Mouse (Mus musculus): ENCODE measurements around the gene Ikzf3. TPM values are rescaled to one million over a fixed set of nuclear protein-coding genes. Genes with fewer than 3 reads are reported as not detected.

Ikzf3 gene
- polyA plus RNA-seq, 1 experiment from 2014 or later: 0.07 TPM

GRCm38 (mm10) chr11:98537480-98538034, 8.3 kb downstream of the Ikzf3 start:
- Histone ChIP-seq H3K4me3 (no peak overlapping the region), H3K27me3 (ENCODE audit: insufficient read depth, poor library complexity, severe bottlenecking) (peaks cover 17% of the 10 kb centered on the region), H3K27ac (no peak overlapping the region), H3K4me1 (replicated peaks) (no peaks in the 10 kb centered on the region), H3K9me3 (peaks cover 6% of the 10 kb centered on the region; the same call in 1 of the 2 replicates), H3K36me3 (no peaks in the 10 kb centered on the region)
- DNase-seq (ENCODE audit: low spot score): no peak

GRCm38 (mm10) chr11:98526824-98527461, 18.9 kb downstream of the Ikzf3 start:
- Histone ChIP-seq H3K27ac (no peak overlapping the region), H3K4me3 (no peak overlapping the region), H3K27me3 (ENCODE audit: insufficient read depth, poor library complexity, severe bottlenecking) (peaks cover 6% of the 10 kb centered on the region; the same call in 1 of the 2 replicates), H3K4me1 (replicated peaks) (no peaks in the 10 kb centered on the region), H3K9me3 (no peaks in the 10 kb centered on the region), H3K36me3 (no peaks in the 10 kb centered on the region)
- 77% methylated on average over 10 of the region's 10 CpGs for WGBS
- no peak for DNase-seq (ENCODE audit: low spot score)

GRCm38 (mm10) chr11:98525140-98525539, 20.7 kb downstream of the Ikzf3 start:
- no peaks in the 10 kb centered on the region for H3K4me1 ChIP-seq (replicated peaks)
- H3K36me3 ChIP-seq: no peaks in the 10 kb centered on the region
- H3K9me3 ChIP-seq: no peaks in the 10 kb centered on the region
- H3K27ac ChIP-seq: no peak overlapping the region
- WGBS: 57% methylated on average over 4 of the region's 4 CpGs
- no peak for DNase-seq (ENCODE audit: low spot score)
- H3K27me3 ChIP-seq (ENCODE audit: insufficient read depth, poor library complexity, severe bottlenecking): peaks cover 6% of the 10 kb centered on the region; the same call in 1 of the 2 replicates
- no peak overlapping the region for H3K4me3 ChIP-seq

GRCm38 (mm10) chr11:98520468-98520867, 25.4 kb downstream of the Ikzf3 start:
- no peak for DNase-seq (ENCODE audit: low spot score)
- Histone ChIP-seq H3K27me3 (ENCODE audit: insufficient read depth, poor library complexity, severe bottlenecking) (no peaks in the 10 kb centered on the region; the same call in 1 of the 2 replicates), H3K36me3 (no peaks in the 10 kb centered on the region), H3K4me1 (replicated peaks) (no peaks in the 10 kb centered on the region), H3K9me3 (no peaks in the 10 kb centered on the region), H3K27ac (no peak overlapping the region), H3K4me3 (no peak overlapping the region)
- 55% methylated on average over 10 of the region's 10 CpGs for WGBS

GRCm38 (mm10) chr11:98513356-98513936, 32.4 kb downstream of the Ikzf3 start:
- H3K36me3 ChIP-seq: no peaks in the 10 kb centered on the region
- DNase-seq (ENCODE audit: low spot score): no peak
- 65% methylated on average over 6 of the region's 6 CpGs for WGBS
- H3K27ac ChIP-seq: no peak overlapping the region; the same call in 1 of the 2 replicates
- H3K9me3 ChIP-seq: no peaks in the 10 kb centered on the region
- H3K4me1 ChIP-seq (replicated peaks): peaks cover 8% of the 10 kb centered on the region
- H3K27me3 ChIP-seq (ENCODE audit: insufficient read depth, poor library complexity, severe bottlenecking): no peaks in the 10 kb centered on the region; the same call in 1 of the 2 replicates
- H3K4me3 ChIP-seq: no peak overlapping the region

GRCm38 (mm10) chr11:98512881-98513280, 33.0 kb downstream of the Ikzf3 start:
- no peak for DNase-seq (ENCODE audit: low spot score)
- 92% methylated on average over 13 of the region's 13 CpGs for WGBS
- H3K4me3 ChIP-seq: no peak overlapping the region
- no peak overlapping the region for H3K27ac ChIP-seq
- no peaks in the 10 kb centered on the region for H3K36me3 ChIP-seq
- no peaks in the 10 kb centered on the region for H3K27me3 ChIP-seq (ENCODE audit: insufficient read depth, poor library complexity, severe bottlenecking)
- H3K4me1 ChIP-seq (replicated peaks): peaks cover 8% of the 10 kb centered on the region
- no peaks in the 10 kb centered on the region for H3K9me3 ChIP-seq

GRCm38 (mm10) chr11:98510125-98510524, 35.7 kb downstream of the Ikzf3 start:
- no peaks in the 10 kb centered on the region for H3K9me3 ChIP-seq
- 88% methylated on average over 8 of the region's 8 CpGs for WGBS
- peaks cover 8% of the 10 kb centered on the region for H3K4me1 ChIP-seq (replicated peaks)
- no peaks in the 10 kb centered on the region for H3K36me3 ChIP-seq
- DNase-seq (ENCODE audit: low spot score): no peak
- no peak overlapping the region for H3K4me3 ChIP-seq
- H3K27ac ChIP-seq: no peak overlapping the region
- no peaks in the 10 kb centered on the region for H3K27me3 ChIP-seq (ENCODE audit: insufficient read depth, poor library complexity, severe bottlenecking)

GRCm38 (mm10) chr11:98509434-98509833, 36.4 kb downstream of the Ikzf3 start:
- Histone ChIP-seq H3K27ac (no peak overlapping the region), H3K27me3 (ENCODE audit: insufficient read depth, poor library complexity, severe bottlenecking) (no peaks in the 10 kb centered on the region), H3K9me3 (no peaks in the 10 kb centered on the region), H3K36me3 (no peaks in the 10 kb centered on the region), H3K4me1 (replicated peaks) (peaks cover 4% of the 10 kb centered on the region), H3K4me3 (no peak overlapping the region)
- DNase-seq (ENCODE audit: low spot score): no peak
- WGBS: 84% methylated on average over 7 of the region's 7 CpGs

GRCm38 (mm10) chr11:98504926-98505325, 40.9 kb downstream of the Ikzf3 start:
- Histone ChIP-seq H3K27me3 (ENCODE audit: insufficient read depth, poor library complexity, severe bottlenecking) (no peaks in the 10 kb centered on the region), H3K4me3 (no peak overlapping the region), H3K4me1 (replicated peaks) (no peaks in the 10 kb centered on the region), H3K9me3 (no peaks in the 10 kb centered on the region), H3K27ac (no peak overlapping the region), H3K36me3 (no peaks in the 10 kb centered on the region)
- 72% methylated on average over 3 of the region's 3 CpGs for WGBS
- DNase-seq (ENCODE audit: low spot score): no peak

GRCm38 (mm10) chr11:98497388-98498288, 48.2 kb downstream of the Ikzf3 start:
- Histone ChIP-seq H3K36me3 (no peaks in the 10 kb centered on the region), H3K4me1 (replicated peaks) (peaks cover 23% of the 10 kb centered on the region), H3K9me3 (no peaks in the 10 kb centered on the region), H3K27me3 (ENCODE audit: insufficient read depth, poor library complexity, severe bottlenecking) (peaks cover 14% of the 10 kb centered on the region), H3K4me3 (no peak overlapping the region), H3K27ac (no peak overlapping the region; the same call in 1 of the 2 replicates)
- 59% methylated on average over 22 of the region's 22 CpGs for WGBS
- no peak for DNase-seq (ENCODE audit: low spot score)

GRCm38 (mm10) chr11:98495176-98495719, 50.6 kb downstream of the Ikzf3 start:
- Histone ChIP-seq H3K9me3 (no peaks in the 10 kb centered on the region), H3K27me3 (ENCODE audit: insufficient read depth, poor library complexity, severe bottlenecking) (peaks cover 19% of the 10 kb centered on the region), H3K4me3 (no peak overlapping the region), H3K27ac (no peak overlapping the region), H3K36me3 (no peaks in the 10 kb centered on the region), H3K4me1 (replicated peaks) (peaks cover 31% of the 10 kb centered on the region)
- 93% methylated on average over 5 of the region's 5 CpGs for WGBS
- DNase-seq (ENCODE audit: low spot score): no peak

GRCm38 (mm10) chr11:98493394-98493793, 52.4 kb downstream of the Ikzf3 start:
- Histone ChIP-seq H3K27me3 (ENCODE audit: insufficient read depth, poor library complexity, severe bottlenecking) (peaks cover 19% of the 10 kb centered on the region), H3K27ac (no peak overlapping the region; the same call in 1 of the 2 replicates), H3K4me1 (replicated peaks) (peaks cover 31% of the 10 kb centered on the region), H3K4me3 (no peak overlapping the region), H3K36me3 (no peaks in the 10 kb centered on the region), H3K9me3 (no peaks in the 10 kb centered on the region)
- no peak for DNase-seq (ENCODE audit: low spot score)
- WGBS: 58% methylated on average over 9 of the region's 9 CpGs

Data from hindbrain, embryonic 10.5 days (tissue).